Comparison of ENCODE assay signal across 25 mouse cellular contexts in genomic region chr13:40845951-40846350, GRCm38 (mm10). TPM values are rescaled to one million over a fixed set of nuclear protein-coding genes. Genes with fewer than 3 reads are reported as not detected.
DNase-seq lines count a peak whose midpoint lies in the region; ATAC-seq lines count a peak whose summit lies in the region.
"Had no signal": no experiment of that assay in that cellular context is flagged by ENCODE, and none has a peak within 500 bp of the region (broad histone marks: within the 10 kb centered on the region; RNA-seq: fewer than 3 reads in every experiment).

No protein-coding gene starts in this region.

- H3K4me1 ChIP-seq in heart, embryonic 15.5 days (replicated peaks), result 0 out of 2 replicates have a peak, but pooled peaks cover 4% of the 10 kb centered on the region
- H3K4me1 ChIP-seq: embryonic facial prominence, embryonic 10.5 days; embryonic facial prominence, embryonic 13.5 days; forebrain, embryonic 12.5 days; forebrain, embryonic 15.5 days; heart, embryonic 13.5 days; hindbrain, embryonic 10.5 days; hindbrain, embryonic 13.5 days; intestine, embryonic 15.5 days had no signal

- no peaks in the 10 kb centered on the region for H3K36me3 ChIP-seq in heart, embryonic 15.5 days
- H3K36me3 ChIP-seq: embryonic facial prominence, embryonic 10.5 days; embryonic facial prominence, embryonic 13.5 days; forebrain, embryonic 12.5 days; forebrain, embryonic 15.5 days; heart, embryonic 13.5 days; hindbrain, embryonic 10.5 days; hindbrain, embryonic 13.5 days; intestine, embryonic 15.5 days had no signal

- 24% methylated on average over 6 of the region's 6 CpGs for WGBS in heart, embryonic 15.5 days

- no peak for ATAC-seq in heart, embryonic 15.5 days (replicated peaks; ENCODE audit: insufficient number of reproducible peaks, insufficient read depth, low FRiP score, low read depth)
- peak; percentile 59 for ATAC-seq in common myeloid progenitor, adult 5-6 weeks (replicated peaks; ENCODE audit: low read depth, poor library complexity, severe bottlenecking)
- ATAC-seq in megakaryocyte, adult 5-6 weeks (ENCODE audit: poor library complexity, severe bottlenecking), result peak; percentile 81
- ATAC-seq: forebrain, embryonic 15.5 days; hindbrain, embryonic 16.5 days; intestine, embryonic 15.5 days had no signal

- 0 out of 2 replicates have a peak overlapping the region, but pooled peaks have one; percentile 28 for H3K9ac ChIP-seq in heart, embryonic 15.5 days
- H3K9ac ChIP-seq: embryonic facial prominence, embryonic 13.5 days; forebrain, embryonic 12.5 days; forebrain, embryonic 15.5 days; heart, embryonic 13.5 days; hindbrain, embryonic 13.5 days; intestine, embryonic 15.5 days had no signal

- no peaks in the 10 kb centered on the region for H3K27me3 ChIP-seq in heart, embryonic 15.5 days
- H3K27me3 ChIP-seq: forebrain, embryonic 12.5 days; forebrain, embryonic 15.5 days; heart, embryonic 13.5 days; hindbrain, embryonic 13.5 days; intestine, embryonic 15.5 days had no signal

- H3K9me3 ChIP-seq in heart, embryonic 15.5 days (replicated peaks), result no peaks in the 10 kb centered on the region
- H3K9me3 ChIP-seq: embryonic facial prominence, embryonic 10.5 days; embryonic facial prominence, embryonic 13.5 days; forebrain, embryonic 12.5 days; forebrain, embryonic 15.5 days; heart, embryonic 13.5 days; hindbrain, embryonic 10.5 days; hindbrain, embryonic 13.5 days; intestine, embryonic 15.5 days had no signal

- no peak overlapping the region for H3K4me2 ChIP-seq in heart, embryonic 15.5 days
- H3K4me2 ChIP-seq: embryonic facial prominence, embryonic 13.5 days; forebrain, embryonic 12.5 days; forebrain, embryonic 15.5 days; heart, embryonic 13.5 days; hindbrain, embryonic 13.5 days; intestine, embryonic 15.5 days had no signal

- no peak for DNase-seq in heart, adult 8-10 months (ENCODE audit: low spot score)
- no peak for DNase-seq in layer of hippocampus, postnatal 25 days (ENCODE audit: extremely low spot score in 1 of 2, low spot score in 1 of 2)
- DNase-seq in layer of hippocampus, adult 18-20 months (ENCODE audit: low spot score in 2 of 2), result no peak
- DNase-seq in left cerebral cortex, adult 18-20 months (ENCODE audit: low spot score in 2 of 2), result no peak
- DNase-seq: adrenal gland, adult 2 months; adrenal gland, postnatal 14 days; cerebellum, adult 11 months; cerebellum, adult 2 months; cerebellum, adult 9-11 months; cerebellum, postnatal 25 days; embryo, embryonic 11 days; gastrocnemius, postnatal 25 days had no signal

- H3K27ac ChIP-seq in heart, embryonic 15.5 days, result no peak overlapping the region
- H3K27ac ChIP-seq: embryonic facial prominence, embryonic 10.5 days; embryonic facial prominence, embryonic 13.5 days; forebrain, embryonic 12.5 days; forebrain, embryonic 15.5 days; heart, embryonic 13.5 days; hindbrain, embryonic 10.5 days; hindbrain, embryonic 13.5 days; intestine, embryonic 15.5 days had no signal

- H3K4me3 ChIP-seq in heart, embryonic 15.5 days, result no peak overlapping the region
- H3K4me3 ChIP-seq: embryonic facial prominence, embryonic 10.5 days; embryonic facial prominence, embryonic 13.5 days; erythroblast, embryonic 14.5 days; forebrain, embryonic 12.5 days; forebrain, embryonic 15.5 days; heart, embryonic 13.5 days; hindbrain, embryonic 10.5 days; hindbrain, embryonic 13.5 days; intestine, embryonic 15.5 days had no signal

RNA-seq across cellular contexts. Expression of gene Gcnt2, which starts 13.6 kb away (rescaled TPM):
- 3.4 and 4.5 TPM in 2 replicates for polyA plus RNA-seq in heart, embryonic 15.5 days (2015; fragmentation: Nextera tagmentation; extraction: Ambion mirVana)
- 1 to 10 TPM; 6.2 to 9.7 (median 7.1) TPM for total RNA-seq in heart, adult 8-10 months (2022)
- 42.3 and 55.9 TPM in 2 replicates for total RNA-seq in common myeloid progenitor, adult 5-6 weeks (2017)
- total RNA-seq in megakaryocyte, adult 5-6 weeks (2015), result 22.7 and 23.6 TPM in 2 replicates
- total RNA-seq in megakaryocyte, adult 5-6 weeks (2017), result 11.7 and 15.3 TPM in 2 replicates
- 10 to 100 TPM; 17.0 to 17.5 TPM for total RNA-seq in layer of hippocampus, postnatal 25 days (2021)
- total RNA-seq in layer of hippocampus, adult 18-20 months (2021), result 10 to 100 TPM; 15.2 to 18.3 TPM
- 10 to 100 TPM; 21.5 to 26.9 TPM for total RNA-seq in left cerebral cortex, adult 18-20 months (2021)
- polyA plus RNA-seq: erythroblast, embryonic 14.5 days had no signal
